Mouse (Mus musculus) hindbrain, embryonic 12.5 days (tissue): ENCODE data around the gene Fancf. TPM values are rescaled to one million over a fixed set of nuclear protein-coding genes. Genes with fewer than 3 reads are reported as not detected.

Source experiments
- ATAC-seq: fragments of 200-750 bp; cut with Nextera tagmentation; 2 replicates; pipeline ENCODE4 v1.8.0; 2017; ENCODE audit warnings: moderate TSS enrichment; ENCODE audit not compliant: low FRiP score
- H3K27ac ChIP-seq: fragments of 300-500 bp; sonication (generic); 2 replicates; pipeline ENCODE4 v1.5.1; 2016; ENCODE audit warnings: mild to moderate bottlenecking
- H3K27me3 ChIP-seq: fragments of 300-500 bp; sonication (generic); 2 replicates; pipeline ENCODE4 v1.6.1; 2016; ENCODE audit warnings: mild to moderate bottlenecking
- H3K36me3 ChIP-seq: fragments of 300-500 bp; sonication (generic); 2 replicates; pipeline ENCODE4 v1.6.1; 2016; ENCODE audit warnings: mild to moderate bottlenecking
- H3K4me1 ChIP-seq: fragments of 300-500 bp; sonication (generic); 2 replicates; pipeline ENCODE4 v1.6.1; 2016
- H3K4me2 ChIP-seq: fragments of 300-500 bp; sonication (generic); replicated peaks from 2 replicates; pipeline ENCODE4 v1.6.1; 2016; ENCODE audit warnings: mild to moderate bottlenecking
- H3K4me3 ChIP-seq: fragments of 300-500 bp; sonication (generic); 2 replicates; pipeline ENCODE4 v1.5.1; 2016; ENCODE audit warnings: mild to moderate bottlenecking
- H3K9ac ChIP-seq: fragments of 300-500 bp; sonication (generic); 2 replicates; pipeline ENCODE4 v1.6.1; 2016; ENCODE audit warnings: mild to moderate bottlenecking, moderate library complexity
- H3K9me3 ChIP-seq: fragments of 300-500 bp; sonication (generic); replicated peaks from 2 replicates; pipeline ENCODE4 v1.6.1; 2016; ENCODE audit warnings: mild to moderate bottlenecking
- WGBS: fragments of 180-500 bp; shearing (Covaris S2); methylation state at CpG from one replicate; pipeline ENCODE4 v1.1.7; 2016; 5-methylcytosine and 5-hydroxymethylcytosine counted together
- polyA plus RNA-seq: library from polyadenylated mRNA; unstranded; fragments of >200 nt; fragmentation: Nextera tagmentation; extraction: Ambion mirVana; gene quantifications from 2 replicates; pipeline ENCODE4 v1.2.1, GENCODE M21; 2016

Gene Fancf
- polyA plus RNA-seq, 1 experiment from 2014 or later: 14.0 TPM

DNA sequence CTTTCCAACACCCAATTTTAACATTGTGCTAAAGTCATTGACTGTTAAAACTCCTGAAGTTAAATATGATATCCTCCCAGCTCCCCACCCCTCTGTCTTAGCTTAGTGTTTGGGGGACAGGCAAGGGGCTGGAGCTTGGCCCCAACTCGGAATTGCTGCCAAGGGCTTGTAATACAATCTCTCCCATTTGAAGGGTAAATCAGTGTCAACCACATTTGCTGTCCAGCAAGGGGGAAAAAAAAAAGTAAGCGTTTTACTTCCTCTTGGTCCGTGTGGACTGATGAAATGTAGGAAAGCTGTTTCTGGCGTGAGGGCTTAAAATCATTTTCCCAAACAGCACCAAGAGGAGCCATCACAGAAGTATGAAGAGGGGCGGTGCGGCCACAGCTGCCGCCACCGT lies 16.7 kb upstream of the Fancf start:
- H3K27ac ChIP-seq: peak overlapping the region; percentile 89
- H3K36me3 ChIP-seq: no peaks in the 10 kb centered on the region
- peaks cover 2% of the 10 kb centered on the region; the same call in 1 of the 2 replicates for H3K4me1 ChIP-seq
- 5% methylated on average over 8 of the region's 8 CpGs for WGBS
- H3K4me3 ChIP-seq: peak overlapping the region; percentile 39
- H3K4me2 ChIP-seq: peak overlapping the region; percentile 60
- no peaks in the 10 kb centered on the region for H3K9me3 ChIP-seq
- ATAC-seq: peak; percentile 36; the same call in 1 of the 2 replicates
- H3K9ac ChIP-seq: peak overlapping the region; percentile 64
- no peaks in the 10 kb centered on the region for H3K27me3 ChIP-seq

DNA sequence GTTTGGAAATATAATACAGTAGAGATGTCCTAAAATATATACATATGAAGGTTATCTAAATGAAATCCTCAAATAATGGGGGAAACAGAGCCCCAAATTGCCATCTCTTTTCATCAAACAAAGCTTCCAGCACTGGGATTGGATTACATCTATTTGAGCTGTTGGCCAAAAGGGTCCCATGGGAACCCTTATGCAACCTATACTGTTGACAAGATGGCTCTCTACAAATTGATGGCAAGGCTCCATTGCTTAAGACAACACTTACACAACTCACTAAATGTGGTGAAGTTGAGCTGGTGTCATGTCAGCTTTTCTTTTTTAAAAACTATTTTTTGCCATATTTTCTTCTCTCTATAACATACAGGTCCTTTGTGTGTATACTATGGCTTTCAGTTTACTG lies 14.2 kb upstream of the Fancf start:
- Histone ChIP-seq H3K27me3 (no peaks in the 10 kb centered on the region), H3K36me3 (no peaks in the 10 kb centered on the region), H3K9ac (no peak overlapping the region), H3K4me3 (no peak overlapping the region), H3K9me3 (no peaks in the 10 kb centered on the region), H3K4me1 (peaks cover 2% of the 10 kb centered on the region; the same call in 1 of the 2 replicates), H3K27ac (no peak overlapping the region), H3K4me2 (no peak overlapping the region)
- no peak for ATAC-seq

DNA sequence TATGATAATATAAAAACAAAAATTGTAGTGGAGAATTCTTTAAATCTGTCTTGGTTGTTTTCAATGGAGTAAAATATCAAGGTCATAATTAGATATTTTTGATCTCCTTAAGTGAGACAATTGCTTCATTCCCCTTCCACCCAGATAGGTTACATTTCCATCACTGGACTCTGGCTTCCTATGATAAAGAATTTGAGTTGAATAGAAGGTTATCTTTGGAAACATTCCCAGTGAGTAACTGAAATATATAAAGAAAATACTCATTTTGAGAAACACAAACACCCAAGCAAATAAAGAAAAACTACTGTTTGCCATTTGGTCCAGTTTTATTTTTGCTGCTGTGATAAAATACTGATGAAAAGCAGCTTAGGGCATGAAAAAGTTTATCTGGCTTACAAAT lies 10.5 kb upstream of the Fancf start:
- H3K9me3 ChIP-seq: no peaks in the 10 kb centered on the region
- H3K4me1 ChIP-seq: no peaks in the 10 kb centered on the region
- H3K4me2 ChIP-seq: no peak overlapping the region
- H3K4me3 ChIP-seq: no peak overlapping the region
- ATAC-seq: no peak
- H3K27me3 ChIP-seq: no peaks in the 10 kb centered on the region
- H3K9ac ChIP-seq: no peak overlapping the region
- no peaks in the 10 kb centered on the region for H3K36me3 ChIP-seq
- no peak overlapping the region for H3K27ac ChIP-seq

DNA sequence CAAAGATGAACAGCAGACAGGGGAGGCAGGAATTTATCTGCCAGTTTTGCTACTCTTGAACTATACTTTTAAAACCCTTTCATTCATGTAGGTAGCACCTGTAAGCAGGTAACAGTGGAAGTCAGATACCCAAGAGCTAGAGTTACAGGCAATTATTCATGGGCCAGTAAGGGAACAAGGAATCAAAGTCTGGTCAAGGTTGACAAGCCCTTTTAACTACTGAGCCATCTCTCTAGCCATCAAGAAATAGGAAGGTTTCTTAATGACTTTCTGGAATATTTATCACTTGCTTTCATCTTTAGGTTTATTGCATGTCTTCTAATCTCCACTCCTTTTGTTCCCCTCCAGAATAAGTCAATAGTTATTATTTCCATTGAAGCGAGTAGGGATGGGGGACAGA lies 10.0 kb upstream of the Fancf start:
- Histone ChIP-seq H3K4me2 (no peak overlapping the region), H3K9me3 (no peaks in the 10 kb centered on the region), H3K27me3 (no peaks in the 10 kb centered on the region), H3K36me3 (no peaks in the 10 kb centered on the region), H3K27ac (no peak overlapping the region), H3K4me3 (no peak overlapping the region), H3K9ac (no peak overlapping the region), H3K4me1 (no peaks in the 10 kb centered on the region)
- WGBS: 81% methylated on average over 1 of the region's 1 CpGs
- ATAC-seq: no peak

DNA sequence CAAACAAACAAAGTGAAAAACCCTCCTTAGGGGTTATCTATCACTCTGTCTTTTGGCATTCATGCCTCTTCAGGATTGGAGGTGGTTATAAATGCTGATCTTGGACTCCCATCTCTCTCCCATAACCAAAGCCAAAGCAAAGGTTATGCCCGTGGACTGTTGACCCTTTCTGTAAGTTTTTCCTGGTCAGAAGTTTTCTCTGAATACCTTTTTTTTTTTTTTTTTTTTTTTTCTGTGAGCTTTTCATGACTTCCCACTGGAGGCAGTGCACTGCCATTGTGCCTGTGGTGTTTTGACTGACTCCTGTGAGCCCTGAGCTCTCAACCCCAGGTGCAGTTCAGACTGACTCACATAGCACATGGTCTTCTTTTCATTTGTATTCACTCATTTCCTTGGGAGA lies 5.9 kb upstream of the Fancf start:
- no peak for ATAC-seq

DNA sequence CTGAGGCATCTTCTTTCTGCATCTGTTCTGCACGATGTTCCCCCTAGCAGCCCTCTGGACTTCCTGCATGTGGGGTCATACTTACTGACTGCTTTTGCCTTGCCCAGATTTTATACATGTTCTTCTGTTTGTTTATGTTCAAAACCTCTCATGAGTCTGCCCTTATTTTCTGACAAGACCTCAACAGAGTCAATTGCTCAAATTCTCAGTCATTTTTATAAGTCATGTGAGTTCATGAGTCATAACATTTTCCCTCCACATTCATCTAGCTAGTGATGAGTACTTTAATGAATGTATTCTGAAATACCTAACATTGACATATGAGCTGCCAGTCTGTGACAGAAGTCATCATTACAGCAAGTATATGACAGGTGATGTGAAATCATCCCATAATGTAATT lies 3.3 kb upstream of the Fancf start:
- no peak overlapping the region for H3K9ac ChIP-seq
- ATAC-seq: no peak
- no peaks in the 10 kb centered on the region for H3K27me3 ChIP-seq
- H3K27ac ChIP-seq: no peak overlapping the region
- H3K4me1 ChIP-seq: peaks cover 17% of the 10 kb centered on the region
- no peak overlapping the region for H3K4me3 ChIP-seq
- no peak overlapping the region for H3K4me2 ChIP-seq
- 70% methylated on average over 1 of the region's 1 CpGs for WGBS
- no peaks in the 10 kb centered on the region for H3K9me3 ChIP-seq
- no peaks in the 10 kb centered on the region for H3K36me3 ChIP-seq

More for the DNA sequence above, 5.9 kb upstream of the Fancf start:
- Histone ChIP-seq H3K27ac (no peak overlapping the region), H3K4me1 (peaks cover 6% of the 10 kb centered on the region), H3K4me3 (no peak overlapping the region), H3K9me3 (no peaks in the 10 kb centered on the region), H3K4me2 (no peak overlapping the region), H3K36me3 (no peaks in the 10 kb centered on the region), H3K27me3 (no peaks in the 10 kb centered on the region), H3K9ac (no peak overlapping the region)
- 89% methylated on average over 1 of the region's 1 CpGs for WGBS

DNA sequence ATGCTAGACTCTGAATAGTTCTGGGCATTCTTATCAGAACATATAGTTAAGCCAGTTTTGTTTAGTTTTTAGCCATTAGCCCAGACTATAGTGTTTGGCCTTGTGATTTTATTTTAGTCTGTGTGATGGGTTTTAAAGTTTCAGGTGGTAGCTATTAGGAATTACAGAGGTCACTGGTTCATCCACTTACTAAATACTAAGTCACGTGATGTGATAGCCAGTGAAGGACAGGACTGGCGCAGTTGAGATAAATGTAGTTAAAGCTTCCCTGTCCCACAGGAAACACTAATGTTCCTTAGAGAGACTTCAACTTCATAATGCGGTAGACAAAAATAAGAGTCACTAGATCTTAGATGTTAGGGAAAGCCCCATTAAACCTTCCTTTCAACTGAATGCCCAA lies 775 bp upstream of the Fancf start:
- Histone ChIP-seq H3K4me3 (peak overlapping the region; percentile 56), H3K4me1 (peaks cover 23% of the 10 kb centered on the region), H3K27me3 (no peaks in the 10 kb centered on the region), H3K4me2 (peak overlapping the region; percentile 78), H3K9me3 (no peaks in the 10 kb centered on the region), H3K9ac (no peak overlapping the region; the same call in 1 of the 2 replicates), H3K27ac (no peak overlapping the region), H3K36me3 (peaks cover 4% of the 10 kb centered on the region; the same call in 1 of the 2 replicates)
- ATAC-seq: no peak
- WGBS: 81% methylated on average over 3 of the region's 3 CpGs

DNA sequence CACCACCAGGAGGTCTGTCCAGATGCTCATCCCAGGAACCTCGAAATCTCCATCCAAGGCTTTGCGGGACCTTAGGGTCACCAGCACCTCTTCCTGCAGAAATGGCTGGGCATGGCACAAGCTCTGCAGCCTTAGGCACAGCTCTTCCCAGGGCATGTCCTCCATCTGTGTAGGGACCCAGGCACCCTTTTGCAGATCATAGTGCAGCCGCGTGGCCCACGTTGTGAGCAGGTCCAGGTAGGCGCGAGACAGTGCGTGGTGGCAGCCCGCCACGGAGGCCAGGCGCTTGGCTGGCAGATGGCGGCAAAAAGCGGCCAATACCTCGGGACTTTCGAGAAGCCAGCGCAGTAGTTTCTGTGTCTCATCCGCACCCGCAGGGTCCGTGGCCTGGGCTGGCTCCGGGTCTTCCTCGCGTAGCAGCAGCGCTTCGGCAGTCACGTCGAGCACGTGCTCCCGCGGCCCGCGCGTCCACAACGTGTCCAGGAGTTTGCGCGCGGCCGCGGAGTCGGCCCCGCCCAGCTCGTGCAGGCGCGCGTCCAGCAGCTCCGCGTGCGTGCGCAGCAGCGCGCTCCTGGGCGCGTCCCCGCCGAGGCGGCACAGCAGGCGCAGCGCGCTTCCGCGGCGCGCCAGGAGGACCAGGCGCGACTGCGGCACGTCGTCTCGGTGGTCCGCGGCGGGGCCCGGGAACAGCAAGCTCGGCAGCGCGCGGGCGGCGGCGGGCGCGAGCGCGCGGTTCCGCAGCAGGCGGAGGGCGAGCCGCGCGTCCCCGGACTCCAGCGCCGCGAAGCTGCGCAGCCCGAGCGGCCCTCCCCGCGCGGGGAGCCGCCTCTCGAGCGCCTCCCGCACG lies 594 bp downstream of the Fancf start, which contains the start of gene Gas2:
Gas2 (plus strand) TSS at position 766 of the 847 bp plus-strand sequence.
- Histone ChIP-seq H3K4me1 (peaks cover 23% of the 10 kb centered on the region), H3K9me3 (no peaks in the 10 kb centered on the region), H3K27ac (peak within 1 kb of the TSS; percentile 98), H3K4me2 (peak within 1 kb of the TSS; percentile 78), H3K27me3 (no peaks in the 10 kb centered on the region), H3K36me3 (peaks cover 4% of the 10 kb centered on the region; the same call in 1 of the 2 replicates), H3K4me3 (peak within 1 kb of the TSS; percentile 56), H3K9ac (peak within 1 kb of the TSS; percentile 76)
- peak; percentile 93 for ATAC-seq
- WGBS: 11% methylated on average over 98 of the region's 105 CpGs

DNA sequence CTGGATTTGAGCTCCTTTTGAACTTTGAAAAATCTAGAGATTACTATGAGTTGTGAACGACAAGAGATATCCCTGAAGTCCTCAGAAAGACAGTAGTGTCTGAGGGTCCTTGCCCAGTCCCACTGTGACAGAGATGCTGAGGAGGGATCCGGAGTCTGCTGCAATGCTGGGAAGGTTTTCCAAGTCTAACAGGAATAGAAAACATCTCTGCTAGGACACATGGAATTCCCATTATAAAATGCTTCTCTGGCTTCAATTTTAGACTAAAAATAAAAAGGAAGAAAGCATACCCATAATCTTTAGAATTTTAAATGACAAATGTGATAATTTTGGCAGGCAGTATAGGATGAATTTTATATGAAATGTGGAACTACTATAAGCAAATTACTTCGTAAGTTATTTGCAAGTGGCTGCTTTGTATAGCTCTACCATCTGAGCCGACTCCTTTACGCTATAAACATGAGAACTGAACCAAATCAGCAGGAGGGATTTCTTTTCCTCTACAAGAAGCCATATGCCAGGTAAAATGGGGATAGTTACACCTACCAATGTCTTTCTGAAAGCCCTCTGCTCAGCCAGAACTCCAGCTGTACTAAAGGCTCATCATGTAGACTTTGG lies 10.1 kb downstream of the Fancf start:
- H3K4me2 ChIP-seq: no peak overlapping the region
- H3K9me3 ChIP-seq: no peaks in the 10 kb centered on the region
- H3K9ac ChIP-seq: no peak overlapping the region
- no peak overlapping the region for H3K27ac ChIP-seq
- 90% methylated on average over 5 of the region's 5 CpGs for WGBS
- no peaks in the 10 kb centered on the region for H3K4me1 ChIP-seq
- H3K36me3 ChIP-seq: no peaks in the 10 kb centered on the region
- ATAC-seq: no peak
- no peak overlapping the region for H3K4me3 ChIP-seq
- H3K27me3 ChIP-seq: no peaks in the 10 kb centered on the region

DNA sequence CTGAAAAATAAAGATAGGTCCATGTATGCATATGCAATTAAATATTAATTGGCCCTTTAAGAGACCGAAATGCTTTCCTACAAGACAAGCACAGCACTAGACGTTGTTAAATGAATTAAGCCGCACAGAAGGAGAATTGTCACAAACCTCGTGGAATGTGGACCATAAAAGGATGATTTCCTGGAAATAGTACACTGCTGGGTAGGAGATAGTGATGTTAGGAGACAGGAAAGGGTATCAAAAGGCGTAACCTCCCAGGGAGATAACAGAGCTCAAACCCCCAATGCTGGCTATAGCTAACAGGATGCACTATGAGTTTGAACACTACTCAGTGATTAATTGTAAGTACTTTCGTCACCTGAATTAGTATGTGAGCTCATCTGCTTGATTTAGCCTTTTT lies 11.2 kb downstream of the Fancf start:
- H3K27ac ChIP-seq: no peak overlapping the region
- H3K36me3 ChIP-seq: no peaks in the 10 kb centered on the region
- WGBS: 86% methylated on average over 6 of the region's 6 CpGs
- H3K9me3 ChIP-seq: no peaks in the 10 kb centered on the region
- no peaks in the 10 kb centered on the region for H3K27me3 ChIP-seq
- H3K9ac ChIP-seq: no peak overlapping the region
- no peak overlapping the region for H3K4me3 ChIP-seq
- H3K4me1 ChIP-seq: no peaks in the 10 kb centered on the region
- no peak for ATAC-seq
- no peak overlapping the region for H3K4me2 ChIP-seq

DNA sequence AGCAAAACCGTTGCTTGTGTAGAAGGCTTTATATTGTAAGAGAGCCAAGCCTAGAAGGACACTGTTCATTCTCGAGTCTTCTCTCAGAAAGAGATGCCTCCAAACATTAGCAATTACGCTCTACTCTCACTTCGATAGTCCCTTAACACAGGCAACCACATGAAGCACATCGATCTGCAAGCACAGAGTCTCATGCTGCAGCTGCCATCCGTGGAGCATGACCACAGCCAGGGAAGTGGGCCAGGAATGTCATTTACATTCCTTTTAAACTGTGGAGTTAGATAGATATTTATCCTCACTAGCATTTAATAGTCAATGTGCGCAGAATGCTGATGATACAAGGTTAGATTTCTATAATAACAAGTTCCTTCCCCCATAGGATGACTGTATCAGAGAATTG lies 21.6 kb downstream of the Fancf start:
- no peaks in the 10 kb centered on the region for H3K36me3 ChIP-seq
- H3K9ac ChIP-seq: no peak overlapping the region
- H3K4me3 ChIP-seq: no peak overlapping the region
- H3K27ac ChIP-seq: peak overlapping the region; percentile 32; the same call in 1 of the 2 replicates
- no peak for ATAC-seq
- H3K4me2 ChIP-seq: no peak overlapping the region
- WGBS: 79% methylated on average over 7 of the region's 7 CpGs
- H3K9me3 ChIP-seq: no peaks in the 10 kb centered on the region; the same call in 1 of the 2 replicates
- H3K27me3 ChIP-seq: no peaks in the 10 kb centered on the region
- H3K4me1 ChIP-seq: no peaks in the 10 kb centered on the region

DNA sequence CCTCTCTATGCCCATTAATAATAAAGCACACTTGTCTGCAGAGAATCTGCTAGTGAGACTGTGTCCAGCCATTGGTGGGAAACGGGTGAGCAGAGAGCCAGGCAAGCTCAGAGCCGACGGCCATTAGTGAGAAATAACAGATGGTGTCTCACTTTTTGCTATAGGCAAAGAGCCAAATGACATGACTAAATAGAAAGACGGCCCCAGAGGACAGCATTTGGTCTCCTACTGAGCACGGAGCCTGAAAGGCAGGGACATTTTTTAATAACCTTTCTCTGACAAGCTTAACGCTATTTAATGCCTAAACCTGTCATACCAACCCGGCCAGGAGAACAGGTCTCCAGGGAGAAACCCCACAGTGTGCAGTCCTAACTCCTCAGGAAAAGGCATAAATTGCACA lies 30.1 kb downstream of the Fancf start:
- H3K27ac ChIP-seq: peak overlapping the region; percentile 70
- H3K9ac ChIP-seq: no peak overlapping the region
- H3K36me3 ChIP-seq: no peaks in the 10 kb centered on the region
- no peak overlapping the region for H3K4me2 ChIP-seq
- H3K27me3 ChIP-seq: no peaks in the 10 kb centered on the region
- H3K4me1 ChIP-seq: peaks cover 11% of the 10 kb centered on the region
- WGBS: 17% methylated on average over 7 of the region's 7 CpGs
- H3K4me3 ChIP-seq: no peak overlapping the region
- no peaks in the 10 kb centered on the region for H3K9me3 ChIP-seq
- ATAC-seq: peak; percentile 90
